8 mouse cellular contexts compared by ENCODE assay signal in genomic region chr11:59135904-59136452, GRCm38 (mm10). TPM values are rescaled to one million over a fixed set of nuclear protein-coding genes. Genes with fewer than 3 reads are reported as not detected.
DNase-seq lines count a peak whose midpoint lies in the region; ATAC-seq and TF ChIP-seq lines count a peak whose summit lies in the region.

TSS of gene Obscn (minus strand) at chr11:59136402.

- no peak within 1 kb of the TSS for H3ac ChIP-seq in myocyte (ENCODE audit: control insufficient read depth, insufficient read length)

- WGBS in lung, embryonic 16.5 days: 15% methylated on average over 44 of the region's 44 CpGs
- WGBS in forebrain, embryonic 15.5 days: 19% methylated on average over 44 of the region's 44 CpGs
- WGBS in hindbrain, embryonic 10.5 days: 18% methylated on average over 44 of the region's 44 CpGs

- peak within 1 kb of the TSS; percentile 22; the same call in 1 of the 2 replicates for H3K4me3 ChIP-seq in lung, embryonic 16.5 days (ENCODE audit: low read length)
- peak within 1 kb of the TSS; percentile 25 for H3K4me3 ChIP-seq in forebrain, embryonic 15.5 days
- H3K4me3 ChIP-seq in hindbrain, embryonic 10.5 days: peak within 1 kb of the TSS; percentile 43
- H3K4me3 ChIP-seq in myocyte: peak within 1 kb of the TSS; percentile 25

- H3K27ac ChIP-seq in lung, embryonic 16.5 days (ENCODE audit: low read length): no peak within 1 kb of the TSS
- no peak within 1 kb of the TSS for H3K27ac ChIP-seq in forebrain, embryonic 15.5 days (replicated peaks)
- H3K27ac ChIP-seq in hindbrain, embryonic 10.5 days: no peak within 1 kb of the TSS

- no peaks in the 10 kb centered on the region for H3K36me3 ChIP-seq in lung, embryonic 16.5 days (ENCODE audit: control insufficient read depth, insufficient read depth, low read length)
- H3K36me3 ChIP-seq in forebrain, embryonic 15.5 days: no peaks in the 10 kb centered on the region
- no peaks in the 10 kb centered on the region for H3K36me3 ChIP-seq in hindbrain, embryonic 10.5 days
- H3K36me3 ChIP-seq in myocyte (ENCODE audit: control insufficient read depth, insufficient read depth): no peaks in the 10 kb centered on the region

- peaks cover 51% of the 10 kb centered on the region for H3K27me3 ChIP-seq in lung, embryonic 16.5 days (ENCODE audit: control insufficient read depth, insufficient read depth, low read depth, low read length)
- H3K27me3 ChIP-seq in forebrain, embryonic 15.5 days: peaks cover 54% of the 10 kb centered on the region
- peaks cover 86% of the 10 kb centered on the region for H3K27me3 ChIP-seq in hindbrain, embryonic 10.5 days (ENCODE audit: insufficient read depth, poor library complexity, severe bottlenecking)
- peaks cover 56% of the 10 kb centered on the region for H3K27me3 ChIP-seq in myocyte (ENCODE audit: control insufficient read depth, insufficient read depth, insufficient read length)

- no peak within 1 kb of the TSS for H3K9ac ChIP-seq in lung, embryonic 16.5 days (ENCODE audit: low read length)
- H3K9ac ChIP-seq in forebrain, embryonic 15.5 days (replicated peaks): 0 out of 2 replicates have a peak within 1 kb of the TSS, but pooled peaks have one; percentile 1

- TF ChIP-seq POLR2A in myocyte (IDR thresholded peaks at IDR 0.05; ENCODE audit: insufficient read length, low read depth): no peak

- H3K9me3 ChIP-seq in lung, embryonic 16.5 days (ENCODE audit: control insufficient read depth, low read length): no peaks in the 10 kb centered on the region
- H3K9me3 ChIP-seq in forebrain, embryonic 15.5 days: no peaks in the 10 kb centered on the region
- H3K9me3 ChIP-seq in hindbrain, embryonic 10.5 days: no peaks in the 10 kb centered on the region

- H3K79me2 ChIP-seq in myocyte (ENCODE audit: control insufficient read depth, insufficient read depth): no peaks in the 10 kb centered on the region

- ATAC-seq in lung, embryonic 16.5 days (ENCODE audit: low read depth): no peak
- no peak for ATAC-seq in forebrain, embryonic 15.5 days (replicated peaks)

- H3K4me1 ChIP-seq in lung, embryonic 16.5 days (replicated peaks; ENCODE audit: control insufficient read depth, insufficient read depth, low read length): 0 out of 2 replicates have a peak, but pooled peaks cover 3% of the 10 kb centered on the region
- peaks cover 3% of the 10 kb centered on the region; the same call in 1 of the 2 replicates for H3K4me1 ChIP-seq in forebrain, embryonic 15.5 days
- peaks cover 28% of the 10 kb centered on the region for H3K4me1 ChIP-seq in hindbrain, embryonic 10.5 days (replicated peaks)

- no peak for DNase-seq in lung, postnatal 36 days
- no peak for DNase-seq in hindbrain, embryonic 10.5 days (ENCODE audit: low spot score)
- no peak for DNase-seq in cerebellum, adult 9-10 months
- no peak for DNase-seq in adrenal gland, adult 18-20 months (ENCODE audit: low spot score in 2 of 2)
- DNase-seq in thymus, postnatal 4 days: no peak

- H3K4me2 ChIP-seq in lung, embryonic 16.5 days (ENCODE audit: low read depth, low read length): peak within 1 kb of the TSS; percentile 41
- H3K4me2 ChIP-seq in forebrain, embryonic 15.5 days (replicated peaks): peak within 1 kb of the TSS; percentile 40
- H3K4me2 ChIP-seq in myocyte (ENCODE audit: low read depth): peak within 1 kb of the TSS; percentile 65

TF ChIP-seq in myocyte, 11 proteins besides CTCF, POLR2A, EP300 and RAD21:
- TF ChIP-seq TCF3 (IDR thresholded peaks at IDR 0.05; ENCODE audit: insufficient read length, low read depth) (no peak), REST (IDR thresholded peaks at IDR 0.05; ENCODE audit: insufficient read depth, insufficient read length) (no peak), MYOG (IDR thresholded peaks at IDR 0.05; ENCODE audit: control insufficient read depth in 1 of 3, insufficient read depth in 1 of 3, insufficient read length in 2 of 3, low read depth in 2 of 3) (no peak), SRF (IDR thresholded peaks at IDR 0.05; ENCODE audit: control insufficient read depth, insufficient read length, low read depth) (no peak), TCF12 (IDR thresholded peaks at IDR 0.05; ENCODE audit: insufficient read depth, poor library complexity, severe bottlenecking) (no peak), E2F4 (IDR thresholded peaks at IDR 0.05; ENCODE audit: insufficient read depth) (no peak), CEBPB (IDR thresholded peaks at IDR 0.05; ENCODE audit: insufficient read depth, poor library complexity, severe bottlenecking) (no peak), USF1 (IDR thresholded peaks at IDR 0.05; ENCODE audit: low read depth) (no peak), MYOD1 (IDR thresholded peaks at IDR 0.05; ENCODE audit: control insufficient read depth in 1 of 3, insufficient read length in 2 of 3, low read depth in 2 of 3) (no peak), POLR2AphosphoS2 (IDR thresholded peaks at IDR 0.05; ENCODE audit: insufficient read length, low read depth) (no peak), MAX (IDR thresholded peaks at IDR 0.05; ENCODE audit: low read depth) (no peak)

RNA-seq across cellular contexts. Expression of gene Obscn, which starts in this region (rescaled TPM):
- polyA plus RNA-seq in lung, embryonic 16.5 days (2015; fragmentation: Nextera tagmentation; extraction: Ambion mirVana): 1.9 and 3.0 TPM in 2 replicates
- polyA plus RNA-seq in forebrain, embryonic 15.5 days (2015; fragmentation: Nextera tagmentation; extraction: Ambion mirVana): 0.06 and 0.19 TPM in 2 replicates
- 0.15 TPM in 1 of 2 replicates, not detected in the other for polyA plus RNA-seq in hindbrain, embryonic 10.5 days (2016; fragmentation: Nextera tagmentation; extraction: Ambion mirVana)
- polyA plus RNA-seq in myocyte (2012; fragmentation: generic; extraction: Trizol): 25.0 TPM
- total RNA-seq in adrenal gland, adult 18-20 months (2021): 1 to 10 TPM in 1 of 2 experiments, under 1 TPM in 1; 0.99 to 2.4 TPM
